Mouse (Mus musculus) forebrain, embryonic 12.5 days (tissue): ENCODE results near the gene Dclre1b. TPM values are rescaled to one million over a fixed set of nuclear protein-coding genes. Genes with fewer than 3 reads are reported as not detected.
"Not testable (repeated sequence)": the region's sequence is repeated elsewhere in the genome, so short reads cannot be mapped to it uniquely, and the experiment has no call there.

Experiments used
- ATAC-seq: fragments of 200-750 bp; cut with Nextera tagmentation; 2 replicates; pipeline ENCODE4 v1.8.0; 2017; ENCODE audit warnings: moderate TSS enrichment; ENCODE audit not compliant: low FRiP score
- H3K27ac ChIP-seq: fragments of 300-500 bp; sonication (generic); 2 replicates; pipeline ENCODE4 v1.5.1; 2016; ENCODE audit warnings: mild to moderate bottlenecking
- H3K27me3 ChIP-seq: fragments of 300-500 bp; sonication (generic); 2 replicates; pipeline ENCODE4 v1.6.1; 2016; ENCODE audit warnings: mild to moderate bottlenecking
- H3K36me3 ChIP-seq: fragments of 300-500 bp; sonication (generic); replicated peaks from 2 replicates; pipeline ENCODE4 v1.6.1; 2016; ENCODE audit warnings: mild to moderate bottlenecking
- H3K4me1 ChIP-seq: fragments of 300-500 bp; sonication (generic); 2 replicates; pipeline ENCODE4 v1.6.1; 2016
- H3K4me2 ChIP-seq: fragments of 300-500 bp; sonication (generic); 2 replicates; pipeline ENCODE4 v1.6.1; 2016; ENCODE audit warnings: mild to moderate bottlenecking, moderate library complexity
- H3K4me3 ChIP-seq: fragments of 300-500 bp; sonication (generic); replicated peaks from 2 replicates; pipeline ENCODE4 v1.5.1; 2016; ENCODE audit warnings: mild to moderate bottlenecking
- H3K9ac ChIP-seq: fragments of 300-500 bp; sonication (generic); 2 replicates; pipeline ENCODE4 v1.6.1; 2016; ENCODE audit warnings: mild to moderate bottlenecking
- H3K9me3 ChIP-seq: fragments of 300-500 bp; sonication (generic); 2 replicates; pipeline ENCODE4 v1.6.1; 2016
- WGBS: fragments of 180-500 bp; shearing (Covaris S2); methylation state at CpG from one replicate; pipeline ENCODE4 v1.1.7; 2016; 5-methylcytosine and 5-hydroxymethylcytosine counted together
- polyA plus RNA-seq: library from polyadenylated mRNA; unstranded; fragments of >200 nt; fragmentation: Nextera tagmentation; extraction: Ambion mirVana; gene quantifications from 2 replicates; pipeline ENCODE4 v1.2.1, GENCODE M21; 2016

Gene Dclre1b
- polyA plus RNA-seq, 1 experiment from 2014 or later = 32.4 TPM

DNA sequence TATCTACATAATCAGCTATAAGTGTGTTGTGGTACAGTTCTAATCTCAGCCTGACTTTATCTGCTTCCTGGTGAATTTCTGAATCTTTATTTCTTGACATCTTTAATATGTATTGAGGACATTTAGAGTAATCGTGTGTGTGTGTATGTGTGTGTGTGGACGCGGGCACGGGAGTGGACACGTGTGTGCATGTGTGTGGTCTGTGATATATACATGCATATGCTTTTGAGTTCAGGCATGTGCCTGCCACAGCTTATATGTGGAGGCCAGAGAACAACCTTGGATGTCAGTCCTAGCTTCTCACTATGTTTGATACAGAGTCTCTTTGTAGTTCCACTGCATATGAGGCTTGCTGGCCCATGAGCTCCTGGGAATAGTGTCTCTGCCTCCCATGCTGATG, 27.2 kb upstream of the Dclre1b start:
- Histone ChIP-seq H3K27ac (no peak overlapping the region), H3K4me1 (no peaks in the 10 kb centered on the region), H3K4me2 (no peak overlapping the region), H3K4me3 (no peak overlapping the region), H3K9me3 (no peaks in the 10 kb centered on the region), H3K36me3 (no peaks in the 10 kb centered on the region), H3K9ac (no peak overlapping the region), H3K27me3 (no peaks in the 10 kb centered on the region)
- no peak for ATAC-seq
- WGBS = 94% methylated on average over 5 of the region's 5 CpGs

DNA sequence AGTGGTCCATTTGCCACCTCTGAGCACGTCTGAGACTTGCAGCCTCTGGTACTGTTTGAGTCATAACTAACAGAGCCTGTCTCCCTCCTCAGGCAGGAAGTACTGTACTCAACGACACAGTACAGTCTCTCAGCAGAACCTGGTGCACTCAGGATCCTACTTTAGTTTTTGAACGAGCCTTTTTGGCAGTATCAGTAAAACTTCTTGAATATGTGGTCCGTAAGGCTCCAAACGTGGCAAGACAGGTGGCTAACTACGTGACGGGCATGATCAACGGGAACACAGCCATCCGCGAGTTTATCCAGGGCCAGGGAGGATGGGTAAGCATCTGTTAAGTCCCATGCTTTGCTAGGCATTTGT, 26.7 kb upstream of the Dclre1b start:
- H3K27ac ChIP-seq = no peak overlapping the region
- no peaks in the 10 kb centered on the region for H3K27me3 ChIP-seq
- no peak for ATAC-seq
- no peaks in the 10 kb centered on the region for H3K4me1 ChIP-seq
- H3K36me3 ChIP-seq = no peaks in the 10 kb centered on the region
- WGBS = 81% methylated on average over 10 of the region's 10 CpGs
- no peak overlapping the region for H3K9ac ChIP-seq
- no peak overlapping the region for H3K4me2 ChIP-seq
- H3K4me3 ChIP-seq = no peak overlapping the region
- no peaks in the 10 kb centered on the region for H3K9me3 ChIP-seq

DNA sequence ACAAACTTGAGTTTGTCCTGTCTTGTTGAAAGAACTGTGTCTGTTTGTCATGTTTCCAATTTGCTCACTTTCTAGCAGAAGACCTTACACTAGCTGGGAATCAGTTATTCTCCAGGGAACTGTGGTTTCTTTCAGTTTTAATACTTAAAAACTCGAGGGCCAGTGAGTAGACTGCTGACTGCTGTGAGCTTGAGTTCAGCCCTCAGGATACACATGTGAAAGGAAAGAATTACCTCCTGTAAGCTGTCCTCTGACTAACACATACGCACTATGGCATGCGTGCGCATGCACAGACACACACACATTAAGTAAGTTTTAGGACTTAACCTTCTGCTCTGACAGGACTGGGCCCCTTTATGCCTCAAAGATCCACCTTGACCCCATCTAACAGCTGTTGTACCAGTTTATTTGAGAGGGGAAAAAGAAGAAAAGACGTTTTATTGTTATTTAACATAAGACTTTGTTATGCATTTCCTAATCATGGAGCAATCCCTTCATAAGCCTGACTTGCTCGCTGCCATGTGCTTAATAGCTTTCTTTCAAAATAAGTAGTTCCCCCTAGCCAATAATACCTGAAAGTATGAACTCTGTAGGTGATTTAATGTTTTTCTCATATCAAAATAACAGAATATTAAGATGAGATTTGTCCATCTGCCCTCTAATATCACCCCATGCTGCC, 26.2 kb upstream of the Dclre1b start:
- Histone ChIP-seq H3K9ac (no peak overlapping the region), H3K27ac (no peak overlapping the region), H3K36me3 (no peaks in the 10 kb centered on the region), H3K9me3 (no peaks in the 10 kb centered on the region), H3K27me3 (no peaks in the 10 kb centered on the region), H3K4me2 (no peak overlapping the region), H3K4me1 (no peaks in the 10 kb centered on the region), H3K4me3 (no peak overlapping the region)
- no peak for ATAC-seq
- 82% methylated on average over 6 of the region's 6 CpGs for WGBS

DNA sequence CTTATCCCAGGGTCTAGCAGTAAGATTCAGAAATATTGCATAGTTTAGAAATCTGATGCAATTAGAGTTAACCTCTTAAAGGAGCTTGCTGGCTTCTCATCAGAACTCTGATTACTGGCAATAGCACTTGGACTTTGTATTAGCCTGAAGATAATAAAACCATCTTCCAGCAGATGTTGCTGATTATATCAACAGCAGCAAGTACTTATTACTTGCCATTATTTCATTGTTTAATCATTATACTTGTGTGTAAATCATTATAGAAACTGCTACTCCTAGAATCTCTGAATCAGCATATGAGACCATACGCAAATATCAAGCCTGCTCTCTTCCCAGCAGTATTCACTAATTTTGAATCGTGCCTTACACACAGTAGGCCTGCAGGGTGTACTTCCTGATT, 24.8 kb upstream of the Dclre1b start:
- Histone ChIP-seq H3K36me3 (no peaks in the 10 kb centered on the region), H3K27ac (no peak overlapping the region), H3K27me3 (no peaks in the 10 kb centered on the region), H3K4me3 (no peak overlapping the region), H3K9ac (no peak overlapping the region), H3K4me1 (no peaks in the 10 kb centered on the region), H3K9me3 (no peaks in the 10 kb centered on the region), H3K4me2 (no peak overlapping the region)
- no peak for ATAC-seq
- WGBS = 87% methylated on average over 2 of the region's 2 CpGs

- ATAC-seq = no peak
- no peaks in the 10 kb centered on the region for H3K4me1 ChIP-seq
- H3K27ac ChIP-seq = no peak within 1 kb of the TSS
- H3K27me3 ChIP-seq = no peaks in the 10 kb centered on the region
- H3K4me3 ChIP-seq = no peak within 1 kb of the TSS
- H3K36me3 ChIP-seq = no peaks in the 10 kb centered on the region
- H3K4me2 ChIP-seq = no peak within 1 kb of the TSS
- H3K9ac ChIP-seq = no peak within 1 kb of the TSS
- H3K9me3 ChIP-seq = no peaks in the 10 kb centered on the region
Measured at GRCm38 (mm10) chr3:103832426-103832825, 23.2 kb upstream of the Dclre1b start, which contains the start of gene Bcl2l15. Bcl2l15 (plus strand) TSS chr3:103832601.

GRCm38 (mm10) chr3:103831146-103831545, 21.9 kb upstream of the Dclre1b start:
- no peak overlapping the region for H3K4me3 ChIP-seq
- H3K36me3 ChIP-seq = no peaks in the 10 kb centered on the region
- no peak overlapping the region for H3K27ac ChIP-seq
- H3K27me3 ChIP-seq = no peaks in the 10 kb centered on the region
- no peaks in the 10 kb centered on the region for H3K9me3 ChIP-seq
- H3K4me2 ChIP-seq = no peak overlapping the region
- ATAC-seq = no peak
- WGBS = 83% methylated on average over 7 of the region's 7 CpGs
- H3K9ac ChIP-seq = no peak overlapping the region
- no peaks in the 10 kb centered on the region for H3K4me1 ChIP-seq

GRCm38 (mm10) chr3:103830681-103831080, 21.4 kb upstream of the Dclre1b start:
- H3K9ac ChIP-seq, H3K4me3 ChIP-seq, H3K36me3 ChIP-seq, H3K4me2 ChIP-seq, H3K27ac ChIP-seq, H3K4me1 ChIP-seq, H3K9me3 ChIP-seq, H3K27me3 ChIP-seq, ATAC-seq: not testable (repeated sequence)
- 63% methylated on average over 1 of the region's 1 CpGs for WGBS

DNA sequence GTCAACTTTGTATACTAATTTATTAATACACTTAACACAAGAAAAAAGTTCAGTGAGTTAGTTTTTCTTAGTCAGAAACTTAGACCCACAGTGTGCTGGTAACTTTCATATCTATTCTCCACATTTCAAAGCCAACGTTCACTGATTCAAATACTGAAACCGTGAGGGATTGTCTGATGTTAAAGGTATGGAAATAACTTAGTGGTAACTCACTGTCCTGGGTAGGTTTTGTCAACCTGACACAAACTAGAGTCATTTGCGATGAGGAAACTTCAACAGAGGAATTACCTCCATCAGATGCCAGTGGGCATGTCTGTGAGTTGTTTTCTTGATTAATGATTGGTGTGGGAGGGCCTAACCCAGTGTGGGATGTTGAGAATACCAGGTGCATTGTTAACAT, 19.8 kb upstream of the Dclre1b start:
- no peaks in the 10 kb centered on the region for H3K36me3 ChIP-seq

DNA sequence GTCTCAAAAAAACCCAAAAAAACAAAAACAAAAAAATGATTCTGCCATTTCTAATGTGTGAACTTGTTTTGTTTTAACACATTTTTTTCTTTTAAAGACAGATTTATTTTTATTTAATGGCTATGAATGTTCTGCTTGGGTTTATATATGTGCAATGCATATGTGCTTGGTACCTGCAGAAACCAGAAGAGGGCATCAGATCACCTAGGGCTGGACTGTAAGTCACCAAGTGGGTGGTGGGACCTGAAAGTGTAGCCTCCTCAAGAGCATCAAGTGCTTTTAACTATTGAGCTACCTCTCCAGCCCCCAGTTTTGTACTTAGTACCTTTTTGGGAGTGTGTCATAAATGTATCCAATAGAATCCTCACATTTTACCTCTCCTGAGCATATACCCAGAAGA, 18.3 kb upstream of the Dclre1b start:
- no peaks in the 10 kb centered on the region for H3K9me3 ChIP-seq
- no peak for ATAC-seq
- H3K9ac ChIP-seq = no peak overlapping the region
- H3K27me3 ChIP-seq = no peaks in the 10 kb centered on the region
- H3K4me2 ChIP-seq = no peak overlapping the region
- H3K27ac ChIP-seq = no peak overlapping the region
- H3K36me3 ChIP-seq = peaks cover 6% of the 10 kb centered on the region; the same call in 1 of the 2 replicates
- no peak overlapping the region for H3K4me3 ChIP-seq
- no peaks in the 10 kb centered on the region for H3K4me1 ChIP-seq

More for the DNA sequence above, 19.8 kb upstream of the Dclre1b start:
- Histone ChIP-seq H3K27ac (no peak overlapping the region), H3K4me1 (no peaks in the 10 kb centered on the region), H3K27me3 (no peaks in the 10 kb centered on the region), H3K4me3 (no peak overlapping the region), H3K4me2 (no peak overlapping the region), H3K9me3 (no peaks in the 10 kb centered on the region), H3K9ac (no peak overlapping the region)
- ATAC-seq = no peak
- WGBS = 92% methylated on average over 3 of the region's 3 CpGs

- WGBS = 88% methylated on average over 6 of the region's 6 CpGs
Measured at GRCm38 (mm10) chr3:103810967-103811366, 1.7 kb upstream of the Dclre1b start.

GRCm38 (mm10) chr3:103809799-103810150, 531 bp upstream of the Dclre1b start:
- Histone ChIP-seq H3K9me3 (no peaks in the 10 kb centered on the region), H3K4me3 (peak overlapping the region; percentile 80), H3K27me3 (no peaks in the 10 kb centered on the region), H3K4me1 (peaks cover 17% of the 10 kb centered on the region), H3K9ac (peak overlapping the region; percentile 65), H3K36me3 (peaks cover 16% of the 10 kb centered on the region), H3K4me2 (peak overlapping the region; percentile 75), H3K27ac (peak overlapping the region; percentile 87)
- peak; percentile 49 for ATAC-seq
- whole genome bisulfite sequencing = 2% methylated on average over 14 of the region's 14 CpGs

More at GRCm38 (mm10) chr3:103810967-103811366, 1.7 kb upstream of the Dclre1b start:
- no peak for ATAC-seq
- no peaks in the 10 kb centered on the region for H3K27me3 ChIP-seq
- no peaks in the 10 kb centered on the region for H3K9me3 ChIP-seq
- H3K4me3 ChIP-seq = no peak overlapping the region
- no peak overlapping the region for H3K4me2 ChIP-seq
- H3K36me3 ChIP-seq = peaks cover 21% of the 10 kb centered on the region
- no peak overlapping the region for H3K9ac ChIP-seq
- peaks cover 17% of the 10 kb centered on the region for H3K4me1 ChIP-seq
- H3K27ac ChIP-seq = no peak overlapping the region

DNA sequence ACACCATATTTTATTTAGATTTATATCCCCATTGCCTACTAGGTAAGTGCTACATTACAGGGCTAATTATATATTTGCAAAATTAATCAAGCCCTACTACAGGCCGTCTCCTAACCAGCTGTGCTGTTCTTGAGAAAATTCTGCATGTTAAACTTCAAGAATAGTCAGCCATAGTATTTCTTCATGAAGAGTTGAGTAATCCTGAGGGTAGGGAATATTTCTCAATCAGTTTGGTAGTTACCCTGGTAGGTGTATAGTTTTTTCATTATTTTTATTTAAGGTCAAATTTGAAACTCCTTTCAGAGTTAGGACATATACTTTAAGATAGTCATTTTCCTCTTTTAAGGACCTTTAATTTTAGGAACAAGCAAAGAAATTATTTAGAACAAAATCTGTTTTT, 3.6 kb downstream of the Dclre1b start:
- Histone ChIP-seq H3K27ac (no peak overlapping the region), H3K27me3 (no peaks in the 10 kb centered on the region), H3K9ac (no peak overlapping the region), H3K36me3 (peaks cover 43% of the 10 kb centered on the region), H3K9me3 (no peaks in the 10 kb centered on the region), H3K4me1 (peaks cover 17% of the 10 kb centered on the region), H3K4me3 (no peak overlapping the region), H3K4me2 (no peak overlapping the region)
- 90% methylated on average over 1 of the region's 1 CpGs for WGBS
- ATAC-seq = no peak

GRCm38 (mm10) chr3:103802861-103803260, 6.4 kb downstream of the Dclre1b start:
- WGBS = 90% methylated on average over 8 of the region's 8 CpGs
- no peak for ATAC-seq
- Histone ChIP-seq H3K27me3 (no peaks in the 10 kb centered on the region), H3K4me1 (peaks cover 3% of the 10 kb centered on the region), H3K9ac (no peak overlapping the region), H3K4me3 (no peak overlapping the region), H3K36me3 (peaks cover 43% of the 10 kb centered on the region), H3K9me3 (no peaks in the 10 kb centered on the region), H3K27ac (no peak overlapping the region), H3K4me2 (no peak overlapping the region)
